Mouse (Mus musculus): ENCODE results near the gene Tcn2. TPM values are rescaled to one million over a fixed set of nuclear protein-coding genes. Genes with fewer than 3 reads are reported as not detected.
A peak's percentile ranks its signal among the peaks of the same experiment; 100 is the strongest.
"Not testable (repeated sequence)": the region's sequence is repeated elsewhere in the genome, so short reads cannot be mapped to it uniquely, and the experiment has no call there.

Gene Tcn2
- polyA plus RNA-seq, 1 experiment from 2014 or later = 57.5 TPM

DNA sequence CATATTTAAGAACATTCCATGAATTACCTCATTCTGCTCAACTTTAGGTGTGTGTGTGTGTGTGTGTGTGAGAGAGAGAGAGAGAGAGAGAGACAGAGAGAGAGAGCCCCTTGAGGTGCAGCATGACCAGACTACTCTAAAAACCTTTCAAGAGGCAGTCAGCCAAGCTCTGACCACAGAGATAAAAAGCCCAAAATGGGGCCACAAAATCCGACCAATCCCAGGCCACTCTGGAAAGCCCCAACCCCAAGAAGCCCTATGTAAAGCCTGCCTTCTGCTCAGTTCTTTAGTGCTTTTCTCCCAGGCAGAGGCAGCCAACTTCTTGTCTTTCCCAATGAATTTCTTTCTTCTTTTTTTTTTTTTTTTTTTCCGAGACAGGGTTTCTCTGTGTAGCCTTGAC is 28.9 kb upstream of the Tcn2 start:
- H3K4me1 ChIP-seq (replicated peaks) = peaks cover 3% of the 10 kb centered on the region; the same call in 1 of the 2 replicates
- ATAC-seq = no peak
- no peaks in the 10 kb centered on the region for H3K9me3 ChIP-seq
- H3K9ac ChIP-seq = no peak overlapping the region
- H3K4me2 ChIP-seq (replicated peaks) = no peak overlapping the region
- H3K4me3 ChIP-seq (replicated peaks) = no peak overlapping the region
- H3K36me3 ChIP-seq = no peaks in the 10 kb centered on the region
- no peaks in the 10 kb centered on the region for H3K27me3 ChIP-seq (replicated peaks)
- no peak overlapping the region for H3K27ac ChIP-seq
- WGBS = 51% methylated on average over 2 of the region's 2 CpGs

- not testable (repeated sequence) for H3K9me3 ChIP-seq; H3K4me3 ChIP-seq (replicated peaks); H3K27ac ChIP-seq; H3K36me3 ChIP-seq; ATAC-seq; H3K4me1 ChIP-seq (replicated peaks); H3K27me3 ChIP-seq (replicated peaks); H3K9ac ChIP-seq; H3K4me2 ChIP-seq (replicated peaks)
- WGBS = 75% methylated on average over 4 of the region's 4 CpGs
Measured at GRCm38 (mm10) chr11:3955371-3955770, 23.4 kb upstream of the Tcn2 start.

GRCm38 (mm10) chr11:3954876-3955275 is 22.9 kb upstream of the Tcn2 start:
- H3K9ac ChIP-seq; H3K4me2 ChIP-seq (replicated peaks); H3K4me1 ChIP-seq (replicated peaks); H3K4me3 ChIP-seq (replicated peaks); H3K27me3 ChIP-seq (replicated peaks); H3K9me3 ChIP-seq; ATAC-seq; H3K36me3 ChIP-seq; H3K27ac ChIP-seq: not testable (repeated sequence)
- WGBS = 85% methylated on average over 5 of the region's 5 CpGs

DNA sequence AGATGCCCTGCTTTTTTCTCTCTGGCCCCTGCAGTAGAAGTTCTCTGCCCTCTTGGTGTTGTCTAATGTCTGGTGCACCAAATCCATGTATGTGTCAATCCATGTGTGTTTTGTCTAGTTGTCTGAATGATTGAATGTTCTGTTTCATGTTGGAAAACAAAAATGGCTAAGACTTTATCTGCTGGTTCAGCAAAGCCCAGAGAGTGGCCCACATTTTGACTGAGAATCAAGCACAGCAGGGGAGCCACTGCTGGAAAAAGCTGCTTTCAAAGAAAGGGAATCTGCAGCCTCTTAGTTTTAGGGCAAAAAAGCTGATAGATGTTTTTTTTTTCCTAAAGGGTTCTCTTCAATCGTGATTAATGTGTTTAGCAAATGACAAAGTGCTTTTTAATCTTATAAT is 14.4 kb upstream of the Tcn2 start:
- no peaks in the 10 kb centered on the region for H3K9me3 ChIP-seq
- no peak for ATAC-seq
- WGBS = 27% methylated on average over 1 of the region's 1 CpGs
- H3K4me2 ChIP-seq (replicated peaks) = no peak overlapping the region
- no peak overlapping the region for H3K27ac ChIP-seq
- 0 out of 2 replicates have a peak, but pooled peaks cover 3% of the 10 kb centered on the region for H3K27me3 ChIP-seq (replicated peaks)
- H3K4me1 ChIP-seq (replicated peaks) = no peaks in the 10 kb centered on the region
- no peak overlapping the region for H3K4me3 ChIP-seq (replicated peaks)
- H3K36me3 ChIP-seq = no peaks in the 10 kb centered on the region
- no peak overlapping the region for H3K9ac ChIP-seq

DNA sequence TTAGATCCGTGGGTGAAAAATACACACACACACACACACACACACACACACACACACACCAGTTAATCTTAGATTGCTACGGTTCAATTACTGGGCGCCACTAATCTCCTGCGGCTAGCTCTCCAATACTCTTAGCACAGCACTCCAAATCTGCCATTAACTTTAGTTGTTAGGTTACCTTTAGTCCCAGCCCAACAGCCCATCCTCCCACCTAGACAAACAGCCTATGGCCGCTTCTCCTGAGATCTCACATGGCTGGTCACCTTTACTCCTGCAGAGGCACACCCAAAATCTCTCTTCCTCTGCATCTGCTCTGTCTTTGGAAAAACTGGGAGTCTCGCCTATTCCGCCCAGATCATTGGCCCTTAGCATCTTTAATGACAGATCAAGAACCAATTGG is 9.4 kb upstream of the Tcn2 start:
- Histone ChIP-seq H3K9ac (no peak overlapping the region), H3K4me3 (replicated peaks) (no peak overlapping the region), H3K36me3 (no peaks in the 10 kb centered on the region), H3K27me3 (replicated peaks) (0 out of 2 replicates have a peak, but pooled peaks cover 3% of the 10 kb centered on the region), H3K9me3 (no peaks in the 10 kb centered on the region), H3K27ac (no peak overlapping the region), H3K4me1 (replicated peaks) (no peaks in the 10 kb centered on the region), H3K4me2 (replicated peaks) (no peak overlapping the region)
- no peak for ATAC-seq
- 88% methylated on average over 7 of the region's 7 CpGs for WGBS

DNA sequence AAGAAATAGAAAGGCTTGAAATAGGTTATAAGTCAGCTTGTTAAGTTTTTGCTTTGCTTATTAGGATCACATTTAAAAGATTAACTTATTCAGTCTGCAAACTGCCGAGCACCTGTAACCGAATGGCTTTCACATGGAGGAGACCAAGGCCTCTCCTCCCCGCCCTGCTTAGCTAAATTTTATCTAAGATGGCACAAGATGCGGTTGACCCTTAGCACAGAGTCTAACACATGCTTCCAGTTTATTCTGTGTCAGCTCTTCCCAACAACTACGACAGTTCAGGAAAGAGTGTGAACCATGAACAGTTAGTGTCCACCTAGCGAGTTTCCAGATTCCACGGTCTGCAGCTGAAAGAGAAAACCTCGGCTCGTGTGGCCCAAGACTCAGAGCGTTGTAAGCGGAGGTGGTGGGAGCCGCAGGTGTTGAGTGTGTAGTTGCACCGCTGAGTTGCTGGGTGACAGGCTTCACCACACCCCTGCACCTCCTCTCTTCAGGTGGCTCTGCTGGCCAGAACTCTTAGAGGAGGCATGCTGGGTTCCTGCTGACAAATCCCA is 5.4 kb upstream of the Tcn2 start:
- H3K4me2 ChIP-seq (replicated peaks) = no peak overlapping the region
- H3K4me1 ChIP-seq (replicated peaks) = no peaks in the 10 kb centered on the region
- H3K27me3 ChIP-seq (replicated peaks) = no peaks in the 10 kb centered on the region
- H3K9me3 ChIP-seq = no peaks in the 10 kb centered on the region
- WGBS = 72% methylated on average over 13 of the region's 13 CpGs
- no peaks in the 10 kb centered on the region for H3K36me3 ChIP-seq
- H3K9ac ChIP-seq = no peak overlapping the region
- H3K27ac ChIP-seq = no peak overlapping the region
- ATAC-seq = no peak
- H3K4me3 ChIP-seq (replicated peaks) = no peak overlapping the region

DNA sequence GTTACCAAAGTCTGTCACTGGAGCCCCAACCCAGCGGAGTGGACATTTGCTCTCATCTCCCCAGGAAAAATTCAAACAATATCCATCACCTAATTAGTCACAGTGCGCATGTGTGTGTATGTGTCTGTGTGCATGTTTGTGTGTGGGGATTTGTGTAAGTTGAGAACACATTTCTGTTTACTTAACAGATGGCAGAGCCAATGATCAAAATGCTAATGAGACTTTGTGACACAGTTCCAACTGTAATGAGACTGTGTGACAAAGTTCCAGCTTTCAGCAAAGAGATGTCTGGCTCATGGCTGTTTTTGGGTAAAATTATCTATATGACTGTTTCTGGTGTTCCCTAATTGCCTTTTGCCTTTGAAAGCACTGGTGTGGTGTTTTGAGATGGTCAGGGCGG is 4.4 kb upstream of the Tcn2 start:
- H3K9me3 ChIP-seq = no peaks in the 10 kb centered on the region
- no peaks in the 10 kb centered on the region for H3K27me3 ChIP-seq (replicated peaks)
- no peak overlapping the region for H3K27ac ChIP-seq
- no peak overlapping the region for H3K9ac ChIP-seq
- ATAC-seq = no peak
- no peak overlapping the region for H3K4me2 ChIP-seq (replicated peaks)
- H3K36me3 ChIP-seq = no peaks in the 10 kb centered on the region
- no peak overlapping the region for H3K4me3 ChIP-seq (replicated peaks)
- 82% methylated on average over 3 of the region's 3 CpGs for WGBS
- H3K4me1 ChIP-seq (replicated peaks) = 0 out of 2 replicates have a peak, but pooled peaks cover 1% of the 10 kb centered on the region

GRCm38 (mm10) chr11:3935135-3935534 is 3.2 kb upstream of the Tcn2 start:
- H3K36me3 ChIP-seq = no peaks in the 10 kb centered on the region
- H3K4me2 ChIP-seq (replicated peaks) = no peak overlapping the region
- no peak overlapping the region for H3K27ac ChIP-seq
- peaks cover 7% of the 10 kb centered on the region; the same call in 1 of the 2 replicates for H3K4me1 ChIP-seq (replicated peaks)
- ATAC-seq = no peak
- H3K9me3 ChIP-seq = no peaks in the 10 kb centered on the region
- H3K27me3 ChIP-seq (replicated peaks) = no peaks in the 10 kb centered on the region
- no peak overlapping the region for H3K4me3 ChIP-seq (replicated peaks)
- WGBS = 73% methylated on average over 4 of the region's 4 CpGs
- H3K9ac ChIP-seq = no peak overlapping the region

DNA sequence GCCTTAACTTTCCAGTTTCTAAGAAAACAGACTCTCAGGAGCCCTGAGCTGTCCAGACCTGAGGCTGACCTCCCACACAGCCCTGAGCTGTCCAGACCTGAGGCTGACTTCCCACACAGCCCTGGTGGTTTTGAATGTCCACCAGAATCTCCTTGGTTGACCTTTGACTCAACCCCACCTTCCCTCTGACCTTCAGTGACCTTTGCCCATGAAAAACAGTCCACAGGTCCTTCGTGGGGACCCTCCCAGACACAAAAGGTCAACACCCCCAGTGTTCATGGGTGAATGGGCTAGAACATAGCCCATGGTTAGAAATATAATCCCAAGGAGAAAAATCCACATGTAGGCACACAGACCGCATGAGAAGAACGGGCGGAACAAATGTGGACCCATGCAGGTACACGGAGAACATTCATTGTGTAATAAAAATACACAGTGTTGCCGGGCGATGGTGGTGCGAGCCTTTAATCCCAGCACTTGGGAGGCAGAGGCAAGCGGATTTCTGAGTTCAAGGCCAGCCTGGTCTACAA is 1.9 kb upstream of the Tcn2 start:
- no peak overlapping the region for H3K9ac ChIP-seq
- H3K27me3 ChIP-seq (replicated peaks) = no peaks in the 10 kb centered on the region
- H3K4me3 ChIP-seq (replicated peaks) = no peak overlapping the region
- H3K4me2 ChIP-seq (replicated peaks) = no peak overlapping the region
- no peak for ATAC-seq
- 90% methylated on average over 9 of the region's 9 CpGs for WGBS
- no peak overlapping the region for H3K27ac ChIP-seq
- no peaks in the 10 kb centered on the region for H3K9me3 ChIP-seq
- H3K4me1 ChIP-seq (replicated peaks) = peaks cover 7% of the 10 kb centered on the region; the same call in 1 of the 2 replicates
- no peaks in the 10 kb centered on the region for H3K36me3 ChIP-seq

DNA sequence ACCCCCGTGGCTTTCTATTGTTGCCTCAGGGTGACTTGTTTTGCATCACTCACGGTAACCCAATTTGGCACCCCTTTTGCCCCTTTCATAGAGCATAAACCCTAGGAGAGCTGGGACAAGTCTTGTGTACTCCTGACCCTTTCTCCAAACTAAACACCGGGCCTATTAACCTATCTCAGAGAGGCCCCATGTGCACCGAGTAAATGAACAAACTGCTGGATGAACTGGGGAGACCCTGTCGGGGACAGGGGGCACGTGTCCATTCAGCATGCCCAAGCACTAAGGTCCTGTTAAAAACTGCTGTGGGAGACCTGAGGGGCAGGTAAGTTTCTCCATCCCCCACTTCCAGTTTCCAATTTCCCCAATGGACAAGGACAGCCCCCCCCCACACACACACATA is 1.0 kb downstream of the Tcn2 start:
- 34% methylated on average over 6 of the region's 6 CpGs for WGBS
- peak overlapping the region; percentile 49 for H3K4me3 ChIP-seq (replicated peaks)
- peak overlapping the region; percentile 42; the same call in 1 of the 2 replicates for H3K9ac ChIP-seq
- H3K36me3 ChIP-seq = no peaks in the 10 kb centered on the region
- H3K27me3 ChIP-seq (replicated peaks) = no peaks in the 10 kb centered on the region
- ATAC-seq = no peak
- peaks cover 7% of the 10 kb centered on the region; the same call in 1 of the 2 replicates for H3K4me1 ChIP-seq (replicated peaks)
- H3K4me2 ChIP-seq (replicated peaks) = peak overlapping the region; percentile 74
- no peak overlapping the region for H3K27ac ChIP-seq
- no peaks in the 10 kb centered on the region for H3K9me3 ChIP-seq

- H3K27ac ChIP-seq = no peak overlapping the region
- H3K9ac ChIP-seq = no peak overlapping the region
- 75% methylated on average over 4 of the region's 4 CpGs for WGBS
- no peaks in the 10 kb centered on the region for H3K9me3 ChIP-seq
- ATAC-seq = no peak
- H3K27me3 ChIP-seq (replicated peaks) = no peaks in the 10 kb centered on the region
- H3K36me3 ChIP-seq = no peaks in the 10 kb centered on the region
- no peak overlapping the region for H3K4me3 ChIP-seq (replicated peaks)
- H3K4me2 ChIP-seq (replicated peaks) = no peak overlapping the region
- H3K4me1 ChIP-seq (replicated peaks) = peaks cover 7% of the 10 kb centered on the region; the same call in 1 of the 2 replicates
Measured at GRCm38 (mm10) chr11:3930019-3930418, 1.9 kb downstream of the Tcn2 start.

DNA sequence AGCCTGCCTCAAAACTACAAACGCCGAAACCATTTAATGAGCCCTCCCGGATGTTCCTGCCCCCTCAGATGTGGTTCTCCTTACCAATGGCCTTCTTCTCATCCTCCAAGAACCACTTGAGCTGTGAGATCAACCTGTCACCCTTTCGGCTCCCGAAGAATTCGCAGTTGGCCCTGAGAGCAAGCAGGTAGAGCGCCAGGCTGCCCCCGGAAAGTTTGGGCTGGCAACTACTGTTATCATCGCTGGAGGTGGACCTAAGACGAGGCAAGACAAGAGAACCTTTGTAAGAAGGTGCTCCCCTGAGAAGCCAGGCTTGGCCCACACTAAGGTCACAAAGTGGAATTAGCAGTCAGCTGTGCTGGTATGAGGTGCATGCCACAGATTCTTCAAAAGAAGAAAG is 6.0 kb downstream of the Tcn2 start:
- H3K9me3 ChIP-seq = no peaks in the 10 kb centered on the region
- no peaks in the 10 kb centered on the region for H3K27me3 ChIP-seq (replicated peaks)
- H3K27ac ChIP-seq = no peak overlapping the region
- H3K9ac ChIP-seq = no peak overlapping the region
- 94% methylated on average over 10 of the region's 10 CpGs for WGBS
- peaks cover 2% of the 10 kb centered on the region; the same call in 1 of the 2 replicates for H3K4me1 ChIP-seq (replicated peaks)
- no peak overlapping the region for H3K4me2 ChIP-seq (replicated peaks)
- no peak overlapping the region for H3K4me3 ChIP-seq (replicated peaks)
- ATAC-seq = no peak
- no peaks in the 10 kb centered on the region for H3K36me3 ChIP-seq

DNA sequence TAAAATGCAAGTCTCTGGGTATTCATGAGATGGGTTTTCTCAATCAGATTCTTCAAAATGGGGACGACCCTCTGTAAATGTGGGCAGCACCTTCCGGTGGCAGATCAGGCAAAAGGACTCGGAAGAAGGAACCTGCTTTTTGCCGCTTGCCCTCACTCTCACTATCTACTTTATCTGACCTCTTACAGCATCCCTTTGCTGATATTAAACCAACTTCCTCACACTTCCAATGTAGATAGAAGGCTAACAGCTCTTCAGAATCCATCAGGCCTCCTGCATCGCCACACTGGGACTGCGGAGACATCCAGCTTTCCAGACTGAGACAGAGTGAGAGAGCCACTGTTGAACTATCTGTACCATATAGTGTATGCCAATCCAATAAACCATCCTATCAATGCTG is 9.2 kb downstream of the Tcn2 start:
- Histone ChIP-seq H3K27me3 (replicated peaks) (no peaks in the 10 kb centered on the region), H3K4me1 (replicated peaks) (no peaks in the 10 kb centered on the region), H3K4me3 (replicated peaks) (no peak overlapping the region), H3K27ac (no peak overlapping the region), H3K4me2 (replicated peaks) (no peak overlapping the region), H3K9me3 (no peaks in the 10 kb centered on the region), H3K9ac (no peak overlapping the region), H3K36me3 (no peaks in the 10 kb centered on the region)
- no peak for ATAC-seq
- WGBS = 94% methylated on average over 6 of the region's 6 CpGs
